Mouse (Mus musculus) thymus, postnatal 0 days (tissue): ENCODE results near the gene Dbil5. TPM values are rescaled to one million over a fixed set of nuclear protein-coding genes. Genes with fewer than 3 reads are reported as not detected.
A peak's percentile ranks its signal among the peaks of the same experiment; 100 is the strongest.

Source experiments
- DNase-seq: peaks from one replicate; pipeline ENCODE4 v3.0.0-alpha.2; 2015; ENCODE audit warnings: low spot score
- polyA plus RNA-seq: library from polyadenylated mRNA; unstranded; fragments of >200 nt; fragmentation: Nextera tagmentation; extraction: Ambion mirVana; gene quantifications from 2 replicates; pipeline ENCODE4 v1.2.1, GENCODE M21; 2015

Dbil5 gene
- polyA plus RNA-seq, 1 experiment from 2014 or later, result not detected

GRCm38 (mm10) chr11:76225051-76225450 lies 7.6 kb downstream of the Dbil5 start:
- no peak for DNase-seq

- DNase-seq, result no peak
Observed at GRCm38 (mm10) chr11:76236136-76236535, 18.7 kb downstream of the Dbil5 start.

- DNase-seq, result no peak
Observed at GRCm38 (mm10) chr11:76239750-76240149, 22.3 kb downstream of the Dbil5 start.

- peak; percentile 88 for DNase-seq
Observed at GRCm38 (mm10) chr11:76242901-76243810, 25.7 kb downstream of the Dbil5 start, which contains the start of the genes Mrm3 and Glod4. Gene Mrm3 (plus strand): TSS chr11:76243715. Gene Glod4 (minus strand): TSS chr11:76243725.

- DNase-seq, result no peak
Observed at GRCm38 (mm10) chr11:76243811-76244546, 26.6 kb downstream of the Dbil5 start.

- no peak for DNase-seq
Observed at GRCm38 (mm10) chr11:76246439-76246838, 29.0 kb downstream of the Dbil5 start.

GRCm38 (mm10) chr11:76247239-76247638 lies 29.8 kb downstream of the Dbil5 start:
- no peak for DNase-seq

- no peak for DNase-seq
Observed at GRCm38 (mm10) chr11:76252036-76252435, 34.6 kb downstream of the Dbil5 start.

- DNase-seq, result peak; percentile 83
Observed at GRCm38 (mm10) chr11:76253145-76253917, 35.9 kb downstream of the Dbil5 start.

- DNase-seq, result no peak
Observed at GRCm38 (mm10) chr11:76253918-76254264, 36.5 kb downstream of the Dbil5 start.

GRCm38 (mm10) chr11:76255431-76256001 lies 38.1 kb downstream of the Dbil5 start:
- no peak for DNase-seq

GRCm38 (mm10) chr11:76256129-76256528 lies 38.7 kb downstream of the Dbil5 start:
- no peak for DNase-seq

GRCm38 (mm10) chr11:76257386-76257785 lies 40.0 kb downstream of the Dbil5 start:
- DNase-seq, result no peak

- no peak for DNase-seq
Observed at GRCm38 (mm10) chr11:76258511-76258910, 41.1 kb downstream of the Dbil5 start.

GRCm38 (mm10) chr11:76260208-76261050 lies 43.0 kb downstream of the Dbil5 start:
- no peak for DNase-seq

- DNase-seq, result peak; percentile 19
Observed at GRCm38 (mm10) chr11:76261224-76261623, 43.8 kb downstream of the Dbil5 start.

- no peak for DNase-seq
Observed at GRCm38 (mm10) chr11:76262611-76263351, 45.4 kb downstream of the Dbil5 start.

- DNase-seq, result no peak
Observed at GRCm38 (mm10) chr11:76267550-76267949, 50.1 kb downstream of the Dbil5 start.

- no peak for DNase-seq
Observed at GRCm38 (mm10) chr11:76268001-76268459, 50.6 kb downstream of the Dbil5 start.
